Mouse (Mus musculus): ENCODE measurements at regions not wholly inside any gene's neighbourhood (a gene's known extent, or its start where the extent isn't known, plus 50 kb on each side); places are given as distances from the start of the nearest gene placed in this dataset.

- TF ChIP-seq CTCF (IDR thresholded peaks at IDR 0.05; ENCODE audit: control insufficient read depth, insufficient read depth, insufficient replicate concordance, low read depth, low read length) (no peak), POLR2A (IDR thresholded peaks at IDR 0.05; ENCODE audit: control insufficient read depth, low read depth, low read length) (no peak)
Observed at GRCm38 (mm10) chr10:91804870-91805269, 623.8 kb upstream of the Tmpo start.

All from testis, adult 2 months (tissue).